Mouse (Mus musculus) layer of hippocampus, adult 9-11 months (tissue): ENCODE measurements around the gene Ctnna3.
"Not testable (repeated sequence)": the region's sequence is repeated elsewhere in the genome, so short reads cannot be mapped to it uniquely, and the experiment has no call there.

Source experiments
- DNase-seq: peaks from one replicate; pipeline ENCODE4 v3.0.0; 2022

Gene Ctnna3

GRCm38 (mm10) chr10:64243421-64243820 lies 813.5 kb downstream of the Ctnna3 start:
- DNase-seq, result no peak

GRCm38 (mm10) chr10:64268156-64268555 lies 838.3 kb downstream of the Ctnna3 start:
- peak; percentile 18 for DNase-seq

GRCm38 (mm10) chr10:64275143-64275542 lies 845.2 kb downstream of the Ctnna3 start:
- DNase-seq, result no peak

GRCm38 (mm10) chr10:64278836-64279235 lies 848.9 kb downstream of the Ctnna3 start:
- peak; percentile 10 for DNase-seq

GRCm38 (mm10) chr10:64305802-64306201 lies 875.9 kb downstream of the Ctnna3 start:
- peak; percentile 8 for DNase-seq

GRCm38 (mm10) chr10:64311622-64312292 lies 881.9 kb downstream of the Ctnna3 start:
- no peak for DNase-seq

- DNase-seq, result peak; percentile 46
Observed at GRCm38 (mm10) chr10:64320332-64320731, 890.4 kb downstream of the Ctnna3 start.

GRCm38 (mm10) chr10:64342702-64343379 lies 912.9 kb downstream of the Ctnna3 start:
- peak; percentile 7 for DNase-seq

- no peak for DNase-seq
Observed at GRCm38 (mm10) chr10:64373288-64373687, 943.4 kb downstream of the Ctnna3 start.

GRCm38 (mm10) chr10:64377751-64378150 lies 947.9 kb downstream of the Ctnna3 start:
- no peak for DNase-seq

GRCm38 (mm10) chr10:64396579-64396978 lies 966.7 kb downstream of the Ctnna3 start:
- DNase-seq, result no peak

GRCm38 (mm10) chr10:64418396-64418795 lies 988.5 kb downstream of the Ctnna3 start:
- not testable (repeated sequence) for DNase-seq

GRCm38 (mm10) chr10:64438736-64439135 lies 1008.8 kb downstream of the Ctnna3 start:
- no peak for DNase-seq

GRCm38 (mm10) chr10:64448624-64449023 lies 1018.7 kb downstream of the Ctnna3 start:
- no peak for DNase-seq

GRCm38 (mm10) chr10:64483281-64483680 lies 1053.4 kb downstream of the Ctnna3 start:
- DNase-seq, result no peak

GRCm38 (mm10) chr10:64489471-64489870 lies 1059.6 kb downstream of the Ctnna3 start:
- no peak for DNase-seq

- no peak for DNase-seq
Observed at GRCm38 (mm10) chr10:64543647-64544046, 1113.7 kb downstream of the Ctnna3 start.

- DNase-seq, result peak; percentile 8
Observed at GRCm38 (mm10) chr10:64544389-64544788, 1114.5 kb downstream of the Ctnna3 start.

GRCm38 (mm10) chr10:64571311-64571710 lies 1141.4 kb downstream of the Ctnna3 start:
- no peak for DNase-seq

GRCm38 (mm10) chr10:64588116-64588515 lies 1158.2 kb downstream of the Ctnna3 start:
- DNase-seq, result peak; percentile 45

GRCm38 (mm10) chr10:64636760-64637159 lies 1206.9 kb downstream of the Ctnna3 start:
- DNase-seq, result no peak

GRCm38 (mm10) chr10:64639061-64639460 lies 1209.2 kb downstream of the Ctnna3 start:
- no peak for DNase-seq

- DNase-seq, result no peak
Observed at GRCm38 (mm10) chr10:64641093-64641492, 1211.2 kb downstream of the Ctnna3 start.

- no peak for DNase-seq
Observed at GRCm38 (mm10) chr10:64641576-64641975, 1211.7 kb downstream of the Ctnna3 start.
